Mouse (Mus musculus): Measurements from ENCODE around the gene Rad51.

DNA sequence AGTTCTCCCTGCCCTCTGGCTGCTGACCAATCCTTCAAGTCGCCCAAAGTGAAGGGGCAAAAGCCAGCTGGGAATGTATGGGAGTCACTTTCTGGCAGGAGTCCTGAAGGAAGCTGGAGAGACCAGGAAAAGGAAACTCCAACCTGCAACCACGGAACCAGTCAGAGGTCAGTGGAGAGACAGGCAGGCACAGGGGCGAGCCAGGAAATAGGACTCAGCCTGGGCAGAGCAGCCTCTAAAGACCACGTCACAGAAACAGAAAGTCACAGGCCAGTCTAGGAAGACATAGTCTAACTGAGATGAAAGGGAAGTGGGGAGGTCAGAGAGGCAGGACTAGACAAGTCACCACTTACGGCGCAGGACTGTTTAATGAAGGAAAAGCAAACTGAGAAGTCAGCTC lies 63.0 kb downstream of the Rad51 start:
- TF ChIP-seq CHD1 (IDR thresholded peaks at IDR 0.05; ENCODE audit: low read depth, low read length): no peak
- TF ChIP-seq CTCF (conservative IDR thresholded peaks at IDR 0.05 in 1 of 2, IDR thresholded peaks at IDR 0.05 in 1 of 2; ENCODE audit: low read depth in 2 of 2, low read length in 2 of 2): no peak
- TF ChIP-seq ZMIZ1 (IDR thresholded peaks at IDR 0.05; ENCODE audit: low read depth, low read length): no peak
- no peak for TF ChIP-seq MXI1 (IDR thresholded peaks at IDR 0.05; ENCODE audit: low read depth, low read length)
- TF ChIP-seq MAFK (IDR thresholded peaks at IDR 0.05; ENCODE audit: insufficient replicate concordance, low read length): no peak
- TF ChIP-seq POLR2A (IDR thresholded peaks at IDR 0.05; ENCODE audit: low read depth, low read length): peak; percentile 53
- no peak for TF ChIP-seq E2F4 (IDR thresholded peaks at IDR 0.05; ENCODE audit: insufficient replicate concordance, low read depth, low read length)

Data from CH12.LX (cell line).